Mouse (Mus musculus) gastrocnemius, postnatal 4 days (tissue): ENCODE measurements around the gene Tefm. TPM values are rescaled to one million over a fixed set of nuclear protein-coding genes. Genes with fewer than 3 reads are reported as not detected.
"Not testable (repeated sequence)": the region's sequence is repeated elsewhere in the genome, so short reads cannot be mapped to it uniquely, and the experiment has no call there.

Experiments
- DNase-seq, 2 experiments: peaks; one replicate each; pipeline ENCODE4 v3.0.0; 2021 to 2022; ENCODE audit warnings: low spot score in 2 of 2, mixed read lengths in 2 of 2
- total RNA-seq, 2 experiments: library from RNA; stranded (reverse); gene quantifications; 2 replicates each; pipeline ENCODE4 v1.2.3; 2021

Gene Tefm
- total RNA-seq, 2 experiments from 2014 or later, result 18.2 to 19.7 TPM

DNA sequence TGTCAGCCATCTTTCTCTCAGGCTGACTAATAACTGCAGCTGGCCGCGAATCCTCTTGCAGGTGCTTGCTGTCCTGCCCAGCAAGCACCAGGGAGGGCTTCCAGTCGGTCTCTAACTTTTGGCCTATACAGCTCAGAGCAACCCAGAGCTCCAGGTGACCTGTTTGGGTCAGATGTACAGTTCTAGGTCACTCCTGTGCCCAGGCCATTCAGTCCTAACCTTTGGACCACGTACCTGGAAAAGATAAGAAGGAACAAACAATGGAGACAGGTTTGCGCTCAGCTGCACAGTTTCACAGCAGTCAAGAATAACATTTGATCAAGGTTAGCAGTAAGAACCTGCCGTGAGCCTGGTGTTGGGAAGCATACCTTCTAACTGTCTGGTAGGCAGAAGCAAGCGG, 17.0 kb upstream of the Tefm start:
- DNase-seq, result no peak

GRCm38 (mm10) chr11:80156841-80157240, 14.9 kb upstream of the Tefm start:
- no peak for DNase-seq

GRCm38 (mm10) chr11:80155961-80156360, 14.0 kb upstream of the Tefm start:
- DNase-seq, result no peak

DNA sequence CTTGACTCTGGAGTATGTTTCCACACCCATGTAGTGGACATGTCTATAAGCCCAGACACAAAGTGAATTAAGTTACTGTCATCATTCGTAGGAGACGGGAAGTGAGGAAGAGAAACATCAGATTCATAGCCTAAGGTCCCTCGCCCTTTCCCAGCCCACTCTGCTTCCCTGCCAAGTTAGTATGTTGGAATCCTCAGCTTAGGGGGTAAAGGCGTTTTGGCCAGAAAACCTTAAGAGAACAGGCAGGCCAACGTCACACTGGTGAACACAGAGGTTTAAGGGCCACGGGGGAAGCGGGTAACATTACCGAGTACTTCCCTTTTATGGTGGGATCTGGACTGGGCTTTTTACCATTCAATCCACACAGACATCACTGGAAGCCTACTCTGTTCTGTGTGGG, 13.6 kb upstream of the Tefm start:
- no peak for DNase-seq

GRCm38 (mm10) chr11:80154501-80154900, 12.5 kb upstream of the Tefm start:
- DNase-seq, result no peak

DNA sequence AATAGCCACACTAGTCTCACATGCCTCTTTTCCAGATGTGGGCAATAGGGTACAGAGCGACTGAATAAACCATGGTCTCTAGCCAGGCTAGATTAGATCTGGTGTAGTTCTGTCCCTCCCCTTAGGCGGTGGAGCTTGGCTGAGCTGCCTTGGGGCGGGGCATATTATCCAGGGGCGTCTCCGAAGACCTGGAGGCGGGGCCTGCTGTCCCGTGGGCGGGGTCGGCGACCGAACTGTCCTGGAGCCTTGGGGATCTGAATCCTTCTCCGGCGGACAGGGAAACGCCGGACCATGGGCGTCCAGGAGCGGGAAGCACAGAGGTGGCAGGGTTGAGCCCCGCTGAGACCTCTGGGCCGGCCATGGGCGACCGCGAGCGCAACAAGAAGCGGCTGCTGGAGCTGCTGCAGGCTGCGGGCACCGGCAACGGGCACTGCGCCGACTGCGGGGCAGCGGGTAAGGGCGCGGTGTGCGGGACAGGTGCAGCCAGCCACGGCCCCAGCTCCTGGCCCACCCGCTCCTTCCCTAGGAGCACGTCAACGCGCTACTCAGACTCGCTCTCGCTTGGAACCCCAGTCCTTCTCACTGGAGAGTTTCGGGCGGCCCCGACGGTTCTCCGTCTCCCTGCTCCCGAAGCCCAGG, 12.0 kb upstream of the Tefm start, which contains the start of gene Adap2:
Adap2 (plus strand) TSS at position 249 of the 639 bp plus-strand sequence.
- peak; percentile 74 to 87 for DNase-seq

DNA sequence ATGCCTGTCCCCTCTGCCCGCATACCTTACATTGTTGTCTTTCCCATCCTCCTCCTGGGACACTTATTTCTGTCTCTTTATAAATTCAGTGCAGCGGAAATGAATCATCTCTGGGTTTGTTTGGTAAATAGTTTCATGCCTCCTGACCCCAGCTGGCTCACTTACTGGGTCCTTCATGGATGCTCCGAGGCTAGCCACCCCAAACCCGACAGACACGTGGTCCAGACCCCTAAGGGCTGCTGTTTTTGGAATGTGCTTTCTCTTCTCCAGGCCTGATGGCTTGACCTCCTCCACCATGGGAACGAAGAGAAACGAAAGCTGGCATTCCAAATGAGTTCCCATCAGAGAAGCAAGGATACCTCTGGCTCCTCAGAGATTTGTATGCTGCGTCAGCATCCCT, 10.4 kb upstream of the Tefm start:
- no peak for DNase-seq

DNA sequence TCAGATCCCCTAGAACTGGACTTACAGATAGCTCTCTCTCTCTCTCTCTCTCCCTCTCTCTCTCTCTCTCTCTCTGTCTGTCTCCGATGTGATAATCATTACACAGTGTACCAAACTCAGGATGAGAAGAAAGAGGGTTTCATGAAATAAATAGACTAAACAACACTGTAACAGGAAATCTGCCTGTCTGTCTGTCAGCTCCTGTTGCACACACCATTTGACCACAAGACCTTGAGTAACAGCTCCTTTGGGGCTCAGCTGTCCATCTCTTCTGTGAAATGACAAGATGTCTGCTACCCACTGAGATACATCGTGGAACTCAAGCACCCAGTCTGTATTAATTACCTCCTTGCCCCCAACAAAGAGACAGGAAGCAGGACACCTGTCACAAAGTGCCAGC, 9.6 kb upstream of the Tefm start:
- DNase-seq, result no peak

- DNase-seq, result no peak
Observed at GRCm38 (mm10) chr11:80150566-80150965, 8.6 kb upstream of the Tefm start.

DNA sequence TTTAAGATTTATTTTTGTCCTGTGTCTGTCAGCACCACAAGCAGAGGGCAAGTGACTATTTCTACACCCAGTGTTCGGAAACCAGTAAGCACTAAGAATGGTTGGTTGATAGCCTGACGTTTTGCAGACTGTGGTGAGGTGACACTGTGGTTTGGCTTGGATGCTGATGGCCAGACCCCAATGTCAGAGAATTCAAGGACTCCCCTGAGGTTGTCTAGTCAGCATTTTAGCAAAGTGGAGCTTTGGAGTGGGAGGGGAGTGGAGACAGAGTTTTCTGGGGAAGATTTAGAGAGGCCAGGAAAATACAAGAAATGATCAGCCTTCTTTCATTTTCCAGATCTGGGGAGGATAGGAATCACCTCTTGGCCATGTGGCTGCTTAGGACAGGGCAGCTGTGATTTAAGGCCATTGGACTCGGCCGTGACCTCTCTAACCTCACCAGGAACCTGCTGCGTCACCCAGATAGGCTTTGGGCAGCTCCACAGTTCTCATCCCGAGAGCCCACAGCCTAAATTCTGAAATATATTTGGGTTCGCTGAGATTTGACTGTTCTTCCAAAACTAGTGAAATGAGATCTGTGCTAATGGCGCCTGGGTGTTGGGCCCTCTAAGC, 7.5 kb upstream of the Tefm start:
- DNase-seq, result no peak

GRCm38 (mm10) chr11:80148974-80149373, 7.0 kb upstream of the Tefm start:
- not testable (repeated sequence) for DNase-seq

DNA sequence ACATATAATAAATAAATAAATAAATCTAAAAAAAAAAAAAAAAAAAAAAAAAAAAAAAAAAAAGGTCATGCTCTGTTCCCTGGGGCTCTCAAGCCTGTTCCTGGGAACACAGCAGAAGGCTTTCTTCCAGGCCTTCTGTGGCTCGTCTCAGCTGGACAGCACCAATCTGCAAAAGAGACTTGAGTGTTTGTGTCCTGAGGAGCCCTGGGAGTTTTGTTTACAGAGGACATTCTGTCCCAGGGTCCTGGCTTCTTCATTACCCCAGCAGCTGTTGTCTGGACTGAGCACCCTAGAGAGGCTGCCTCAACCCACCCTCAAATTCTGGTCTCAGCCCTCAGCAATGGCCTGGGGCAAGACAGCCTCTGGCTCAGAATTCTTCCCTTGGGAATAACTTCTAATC, 6.3 kb upstream of the Tefm start:
- DNase-seq, result no peak

GRCm38 (mm10) chr11:80147748-80148147, 5.8 kb upstream of the Tefm start:
- DNase-seq, result no peak

DNA sequence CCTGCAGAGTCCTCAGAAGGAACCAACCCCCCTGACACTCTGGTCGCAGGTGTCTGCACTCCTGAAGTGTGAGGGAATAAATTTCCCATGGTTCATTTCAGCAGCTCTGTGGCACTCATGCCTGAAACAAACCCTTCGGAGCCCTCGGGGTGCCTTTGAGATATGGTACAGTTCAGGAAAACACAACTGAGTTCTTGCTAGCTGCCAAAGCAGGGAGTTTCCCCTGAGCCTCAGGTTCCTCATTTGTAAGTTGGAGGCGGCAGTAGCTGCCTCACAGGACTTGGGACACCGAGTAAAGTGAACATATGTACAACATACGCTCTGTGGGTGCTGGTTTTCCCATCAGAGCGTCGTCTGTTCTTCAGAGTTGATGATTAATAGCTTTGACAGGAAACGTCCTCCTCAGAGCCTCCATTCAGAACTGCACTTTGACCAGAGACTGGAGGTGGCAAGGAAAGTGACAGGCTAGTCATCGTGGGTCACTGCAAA, 3.9 kb upstream of the Tefm start:
- no peak for DNase-seq

GRCm38 (mm10) chr11:80142872-80143271, 897 bp upstream of the Tefm start:
- DNase-seq, result no peak

DNA sequence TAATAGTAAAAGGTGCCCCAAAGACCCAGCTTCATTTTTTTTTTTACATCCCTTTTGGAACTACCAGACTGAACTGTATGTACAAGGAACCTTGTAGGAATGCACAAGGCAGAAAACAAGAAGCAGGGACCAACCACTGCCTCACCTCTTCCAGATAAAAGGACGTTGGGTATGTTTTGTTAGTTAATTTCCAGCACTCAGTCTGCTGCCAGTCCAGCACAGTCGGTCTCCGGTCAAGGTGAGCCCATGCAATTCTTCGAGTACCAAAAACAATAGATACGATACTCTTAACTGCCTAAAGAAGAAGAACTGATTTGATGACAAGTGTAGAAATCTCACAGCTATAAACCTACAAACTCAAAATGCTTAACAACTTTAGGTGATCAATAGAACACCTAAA, 4.2 kb downstream of the Tefm start:
- DNase-seq, result no peak

DNA sequence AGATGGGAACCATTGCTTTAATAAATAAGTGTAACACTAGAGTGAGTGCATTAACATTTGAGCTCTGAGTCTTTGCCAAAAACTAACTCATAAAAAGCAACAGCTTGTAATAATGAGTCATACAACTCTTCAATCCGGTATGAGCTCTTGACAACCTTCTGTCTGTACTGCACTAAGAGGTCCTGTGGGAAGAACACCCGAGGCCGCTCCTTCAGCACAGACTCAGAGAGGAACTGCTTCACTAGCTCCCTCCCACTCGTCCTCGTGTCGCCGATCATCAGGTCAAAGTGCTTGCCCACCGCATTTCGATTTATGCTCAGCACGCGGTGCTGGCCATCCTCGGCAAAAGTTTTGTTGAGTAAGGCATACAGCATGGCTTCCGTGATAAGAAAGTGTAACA, 5.2 kb downstream of the Tefm start:
- no peak for DNase-seq

- no peak for DNase-seq
Observed at GRCm38 (mm10) chr11:80135954-80136683, 5.9 kb downstream of the Tefm start.

- DNase-seq, result no peak
Observed at GRCm38 (mm10) chr11:80134744-80135143, 7.2 kb downstream of the Tefm start.

DNA sequence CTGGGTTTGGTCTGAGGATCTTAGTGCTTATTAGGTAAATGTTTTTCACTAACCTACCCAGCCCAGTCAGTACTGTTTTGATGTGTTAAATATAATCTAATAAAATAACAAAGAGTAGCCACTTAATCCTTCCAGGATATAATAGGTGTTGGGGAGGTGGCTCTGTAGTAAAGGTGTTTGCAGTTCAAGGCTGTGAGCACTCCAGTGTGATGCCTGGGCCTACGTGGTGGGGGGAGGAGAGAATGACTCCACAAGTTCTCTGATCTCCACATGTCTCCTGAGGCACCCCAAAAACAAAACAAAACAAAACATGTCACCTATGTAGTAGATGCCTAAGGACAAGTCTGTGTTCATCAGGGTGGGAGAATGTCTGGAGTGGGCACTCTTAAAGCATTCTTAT, 9.9 kb downstream of the Tefm start:
- no peak for DNase-seq

DNA sequence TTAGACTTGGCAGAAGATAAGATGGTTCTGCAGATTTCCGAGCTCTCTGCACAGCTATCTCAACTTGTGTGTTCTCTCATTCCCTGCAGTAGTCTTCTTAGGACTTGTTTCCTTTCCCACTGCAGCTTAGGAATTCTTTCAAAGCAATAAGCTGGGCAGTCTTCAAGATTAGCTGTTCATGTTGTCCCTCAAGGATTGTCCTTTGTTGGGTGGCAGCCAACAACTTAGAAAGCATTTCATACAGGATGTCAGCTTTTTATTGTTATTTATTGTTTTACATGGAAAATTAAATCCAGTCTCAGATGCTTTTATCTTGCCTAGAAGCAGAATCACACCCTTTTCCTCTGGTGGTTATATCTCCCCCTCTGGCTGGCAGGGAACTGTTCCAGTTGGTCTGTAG, 25.6 kb downstream of the Tefm start:
- no peak for DNase-seq

- DNase-seq, result no peak
Observed at GRCm38 (mm10) chr11:80104407-80104806, 37.6 kb downstream of the Tefm start.
